Mouse (Mus musculus) retina, postnatal 1 day (tissue): ENCODE data around the gene Trpm4.
A peak's percentile ranks its signal among the peaks of the same experiment; 100 is the strongest.
"Not testable (repeated sequence)": the region's sequence is repeated elsewhere in the genome, so short reads cannot be mapped to it uniquely, and the experiment has no call there.

Experiments used
- DNase-seq: peaks from one replicate; pipeline ENCODE4 v3.0.0-alpha.2; 2012

Trpm4 gene

DNA sequence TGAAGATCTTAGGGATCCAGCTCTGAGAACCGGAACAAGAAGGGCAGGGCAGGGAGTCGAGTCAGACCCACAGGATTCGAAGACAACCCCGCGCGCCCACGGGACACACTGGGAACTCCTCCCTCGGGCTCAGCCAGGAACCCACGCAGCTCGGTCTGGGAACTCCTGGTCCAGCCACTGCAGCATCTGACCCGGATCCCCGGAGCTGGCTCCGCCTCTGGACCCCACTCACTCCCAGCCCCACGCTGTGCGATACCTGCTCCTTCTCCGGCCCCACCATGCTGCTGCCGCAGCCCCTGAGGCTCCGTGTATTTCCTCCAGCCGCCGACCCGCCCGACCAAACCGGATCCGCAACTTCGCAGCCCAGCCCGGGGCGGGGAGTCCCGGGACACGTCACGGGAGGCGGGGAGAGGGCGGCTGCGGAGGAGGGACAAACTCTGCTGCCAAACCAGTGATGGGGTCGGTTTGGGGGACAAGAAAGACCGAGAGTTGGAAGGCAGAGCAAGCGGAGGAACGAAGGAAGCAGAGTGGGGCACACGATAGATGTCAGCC lies at the start of gene Trpm4:
Trpm4 (minus strand) TSS at position 350 of the 552 bp plus-strand sequence.
- peak; percentile 88 for DNase-seq

DNA sequence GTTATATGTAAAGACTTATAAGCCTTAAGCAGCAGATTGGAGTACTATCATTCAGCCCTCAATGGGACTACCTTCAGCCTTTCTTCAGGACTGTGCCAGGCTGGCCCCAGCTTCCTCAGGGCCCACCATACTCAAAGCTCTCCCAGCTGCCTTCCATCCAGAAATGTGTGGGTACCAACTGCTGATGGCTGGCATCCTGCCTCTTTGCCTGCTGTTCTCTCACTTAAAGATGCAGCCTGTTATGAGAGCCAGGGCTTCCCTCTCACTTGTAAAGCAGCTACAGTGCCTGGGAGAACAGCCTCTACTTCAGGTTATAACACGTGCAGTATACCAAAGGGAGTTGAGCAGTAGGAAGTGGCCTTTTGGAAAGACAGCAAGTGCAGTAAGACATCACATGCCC lies 42.5 kb upstream of the Trpm4 start:
- no peak for DNase-seq

DNA sequence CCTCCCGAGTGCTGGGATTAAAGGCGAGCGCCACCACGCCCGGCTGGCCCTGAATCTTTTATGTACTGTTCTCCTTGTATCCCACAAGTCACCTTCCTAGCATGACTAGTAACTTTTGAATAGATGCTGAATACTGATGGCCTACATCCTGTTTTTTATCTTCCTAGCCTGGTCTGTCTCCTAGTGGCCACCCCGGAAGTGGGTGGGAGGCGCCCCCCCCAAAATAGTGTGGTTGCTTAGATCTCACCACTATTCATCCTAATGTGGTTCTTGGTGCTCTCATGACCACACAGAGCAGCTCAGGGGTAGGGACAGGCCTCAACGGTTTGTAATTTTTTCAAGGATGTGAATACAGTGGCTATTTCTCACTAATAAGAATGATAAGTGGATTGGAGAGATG lies 41.0 kb upstream of the Trpm4 start:
- no peak for DNase-seq

DNA sequence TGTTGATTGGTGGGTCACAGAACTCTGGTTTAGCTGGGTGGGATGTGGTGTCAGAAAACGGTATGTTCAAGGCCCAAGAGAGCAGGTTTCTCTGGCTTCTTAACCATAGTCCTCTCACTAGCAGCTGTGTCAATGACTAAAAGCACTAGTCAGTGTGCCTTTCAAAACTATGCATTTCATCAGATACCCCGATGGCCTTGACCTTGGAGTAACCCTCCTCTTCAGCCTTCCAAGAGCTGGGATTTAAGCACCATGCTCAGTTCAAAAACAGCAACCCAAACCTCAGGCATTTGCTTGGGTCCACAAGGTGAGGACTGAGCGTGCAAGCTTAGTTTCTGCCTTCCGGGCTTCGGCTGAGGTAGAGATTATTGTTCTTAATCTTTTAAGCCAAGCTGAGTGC lies 38.8 kb upstream of the Trpm4 start:
- DNase-seq, result no peak

DNA sequence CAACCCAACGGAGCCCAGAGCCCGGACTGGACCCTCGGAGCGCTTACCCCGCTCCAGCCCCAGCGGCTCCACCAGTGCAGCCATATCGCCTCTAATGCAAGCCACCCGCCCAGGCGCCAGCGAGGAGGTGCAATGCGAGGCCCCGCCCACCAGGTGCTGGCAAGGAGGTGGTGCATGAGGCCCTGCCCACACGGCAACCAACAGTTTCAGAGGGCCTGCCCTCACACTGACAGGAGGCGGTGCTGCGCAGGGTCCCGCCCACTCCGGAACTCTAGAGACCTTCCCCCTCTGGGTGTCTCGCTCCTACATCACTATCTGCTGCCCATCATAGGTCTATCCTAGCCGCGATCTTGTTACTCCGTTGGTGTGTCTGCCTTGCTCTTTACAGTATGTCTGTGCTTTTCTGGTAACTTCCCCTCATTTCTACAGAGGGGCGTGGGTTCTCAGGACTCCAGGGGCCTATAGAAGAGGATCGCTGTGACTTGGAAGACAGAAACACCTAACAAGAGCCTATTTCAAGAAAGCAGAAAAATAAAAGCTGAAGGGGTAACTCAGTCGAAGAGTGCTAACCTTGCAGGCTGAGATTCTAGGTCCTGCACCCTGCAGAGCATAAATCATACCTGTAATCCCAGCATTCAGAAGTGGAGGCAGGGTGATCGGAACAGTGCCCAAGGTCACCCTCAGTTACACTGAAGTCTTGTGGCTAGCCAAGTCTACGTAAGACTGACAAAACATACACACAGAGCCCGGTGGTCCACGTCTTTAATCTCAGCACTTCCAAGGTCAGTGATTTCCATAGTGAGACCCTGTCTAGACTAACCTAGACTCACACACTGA lies 37.1 kb upstream of the Trpm4 start, which contains the start of gene Lin7b:
Lin7b (minus strand) TSS at position 109 of the 837 bp plus-strand sequence.
- peak; percentile 93 for DNase-seq

DNA sequence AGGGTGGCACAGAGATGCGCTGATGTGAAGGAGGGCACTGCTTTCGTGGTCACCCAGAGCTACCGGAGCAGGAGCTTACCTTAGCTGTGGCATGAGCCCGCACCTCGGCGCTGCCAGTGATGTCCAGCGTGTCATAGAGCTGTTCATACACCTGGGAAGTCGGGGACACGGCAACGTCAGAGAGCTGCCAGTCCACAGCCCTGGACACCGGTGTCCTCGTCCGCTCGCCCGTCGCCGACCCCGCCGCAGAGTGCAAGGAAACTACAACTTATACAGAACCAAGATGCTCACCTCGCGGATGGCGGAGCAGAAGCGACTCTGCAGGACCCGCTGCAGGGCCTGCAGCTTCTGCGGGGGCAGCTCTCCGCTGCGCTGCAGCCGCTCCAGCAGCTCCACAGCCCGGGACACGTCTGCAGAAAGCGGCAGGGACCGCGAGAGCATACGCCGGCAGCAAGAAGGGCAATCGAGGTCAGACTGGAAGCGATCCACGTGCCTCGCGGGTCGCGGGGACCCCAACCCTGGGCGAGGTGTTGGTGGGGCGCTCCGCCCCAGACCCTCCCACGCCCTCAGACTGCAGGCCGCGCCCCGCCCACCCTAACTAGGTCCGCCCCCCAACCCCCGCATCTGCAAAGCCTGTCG lies 36.4 kb upstream of the Trpm4 start:
- no peak for DNase-seq

DNA sequence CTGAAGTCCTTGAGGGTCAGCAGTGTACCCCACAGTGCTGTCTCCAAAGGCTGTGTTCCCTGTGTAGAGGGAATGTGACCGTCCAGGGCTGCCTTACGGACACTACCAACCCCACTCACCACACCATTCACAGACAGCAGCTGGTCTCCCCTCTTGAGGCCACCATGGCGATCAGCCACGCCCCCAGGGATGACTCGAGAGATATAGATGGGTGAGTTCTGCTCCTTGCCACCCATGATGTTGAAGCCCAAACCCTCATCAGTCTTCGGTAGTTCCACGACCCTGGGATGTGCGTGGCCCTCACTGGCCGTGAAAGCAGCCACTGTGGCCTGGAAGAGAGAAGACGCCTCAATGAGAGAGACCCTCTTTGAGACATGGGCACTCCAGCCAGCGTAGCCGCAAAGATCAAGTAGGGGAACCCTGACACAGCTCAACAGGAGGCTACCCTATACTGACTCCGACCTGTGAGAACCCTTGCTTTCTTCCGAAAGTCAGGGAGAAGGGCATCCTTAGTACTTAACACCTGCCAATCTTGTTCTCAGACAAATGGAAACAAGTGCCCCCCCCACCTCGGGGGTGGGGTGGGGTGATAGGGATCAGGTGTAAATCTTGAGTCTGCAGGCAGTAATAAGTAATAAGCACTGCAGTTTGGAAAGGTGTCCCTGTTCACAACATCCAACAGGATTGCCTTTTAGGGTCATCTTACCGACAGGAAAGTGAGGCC lies 35.6 kb upstream of the Trpm4 start:
- DNase-seq, result no peak

DNA sequence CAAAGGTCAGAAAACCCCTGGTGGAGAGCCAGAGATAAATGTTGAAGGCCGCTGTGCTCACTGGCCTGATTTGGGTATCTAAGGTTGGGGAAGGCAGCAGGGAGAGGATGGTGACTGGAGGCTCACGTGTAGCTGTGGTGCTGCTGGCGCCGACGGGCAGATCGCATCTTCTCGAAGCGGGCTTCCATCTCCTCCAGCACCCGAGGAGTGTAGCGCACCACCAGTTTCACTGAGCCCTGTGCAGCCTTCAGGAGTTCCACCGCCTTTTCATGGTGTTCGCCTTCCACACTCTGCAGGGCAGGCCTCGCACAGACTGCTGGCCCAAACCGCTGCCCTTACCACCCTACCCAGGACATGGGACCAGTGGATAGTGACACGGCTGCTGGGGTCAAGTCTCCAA lies 34.6 kb upstream of the Trpm4 start:
- DNase-seq, result no peak

DNA sequence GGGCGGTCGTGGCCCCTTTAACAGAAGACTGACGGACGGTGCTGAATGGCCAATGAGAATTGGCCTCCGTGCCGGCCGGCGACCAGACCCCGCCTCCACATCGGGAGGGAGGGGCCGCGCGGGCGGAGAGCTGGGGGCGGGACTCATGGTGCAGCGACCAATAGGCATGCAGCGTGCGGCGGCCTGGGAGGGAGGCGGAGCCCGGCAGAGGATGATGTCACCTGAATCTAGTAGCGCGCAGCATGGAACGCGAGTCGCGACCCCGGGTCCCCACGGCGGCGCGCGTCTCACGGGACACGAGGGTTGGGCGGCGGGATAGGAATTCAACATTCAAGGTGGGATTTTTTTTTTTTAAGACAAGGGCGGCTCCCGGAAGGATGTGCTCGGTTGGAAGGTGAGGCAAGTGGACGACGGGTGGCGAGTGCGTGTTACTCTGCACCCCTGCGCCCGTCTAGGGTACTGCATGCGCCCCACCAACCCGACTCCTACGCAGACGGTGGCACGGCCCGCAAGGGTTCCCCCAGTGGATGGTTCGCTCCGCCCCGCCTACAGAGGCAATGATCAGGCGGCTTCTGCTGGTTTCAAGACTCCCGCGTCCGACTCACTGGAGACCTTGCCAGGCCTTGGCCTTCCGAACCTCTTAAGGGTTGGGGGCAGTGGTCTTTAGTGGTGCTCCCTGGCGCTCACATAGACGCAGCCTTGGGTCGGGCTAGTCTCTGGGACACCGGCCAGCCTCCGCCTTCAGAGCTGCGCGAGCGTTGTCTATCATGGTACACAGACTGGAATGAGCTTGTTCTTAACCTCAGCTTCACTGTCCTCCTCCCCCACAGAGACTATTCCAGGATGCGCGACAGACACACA lies 33.7 kb upstream of the Trpm4 start:
- peak; percentile 98 for DNase-seq

DNA sequence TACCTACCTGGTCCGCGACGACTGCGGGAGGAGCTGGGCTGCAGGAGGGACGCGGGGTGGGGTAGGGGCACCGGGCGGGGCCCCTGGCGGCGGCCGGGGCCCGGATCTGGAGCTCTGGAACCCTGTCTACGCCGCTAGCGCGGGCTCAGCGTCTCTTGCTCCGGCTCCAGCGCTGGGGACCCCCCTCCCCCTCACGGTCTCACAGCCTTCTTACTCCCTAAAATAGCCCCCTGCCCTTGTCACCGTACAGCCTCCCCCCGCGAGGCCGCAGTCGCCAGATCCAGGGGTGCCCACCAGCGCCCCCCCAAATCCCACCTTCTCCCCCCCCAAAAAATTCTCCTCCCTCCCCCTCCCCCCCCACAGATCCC lies 33.1 kb upstream of the Trpm4 start, which contains the start of gene Ppfia3:
Ppfia3 (minus strand) TSS at position 368 of the 368 bp plus-strand sequence.
- DNase-seq, result no peak

DNA sequence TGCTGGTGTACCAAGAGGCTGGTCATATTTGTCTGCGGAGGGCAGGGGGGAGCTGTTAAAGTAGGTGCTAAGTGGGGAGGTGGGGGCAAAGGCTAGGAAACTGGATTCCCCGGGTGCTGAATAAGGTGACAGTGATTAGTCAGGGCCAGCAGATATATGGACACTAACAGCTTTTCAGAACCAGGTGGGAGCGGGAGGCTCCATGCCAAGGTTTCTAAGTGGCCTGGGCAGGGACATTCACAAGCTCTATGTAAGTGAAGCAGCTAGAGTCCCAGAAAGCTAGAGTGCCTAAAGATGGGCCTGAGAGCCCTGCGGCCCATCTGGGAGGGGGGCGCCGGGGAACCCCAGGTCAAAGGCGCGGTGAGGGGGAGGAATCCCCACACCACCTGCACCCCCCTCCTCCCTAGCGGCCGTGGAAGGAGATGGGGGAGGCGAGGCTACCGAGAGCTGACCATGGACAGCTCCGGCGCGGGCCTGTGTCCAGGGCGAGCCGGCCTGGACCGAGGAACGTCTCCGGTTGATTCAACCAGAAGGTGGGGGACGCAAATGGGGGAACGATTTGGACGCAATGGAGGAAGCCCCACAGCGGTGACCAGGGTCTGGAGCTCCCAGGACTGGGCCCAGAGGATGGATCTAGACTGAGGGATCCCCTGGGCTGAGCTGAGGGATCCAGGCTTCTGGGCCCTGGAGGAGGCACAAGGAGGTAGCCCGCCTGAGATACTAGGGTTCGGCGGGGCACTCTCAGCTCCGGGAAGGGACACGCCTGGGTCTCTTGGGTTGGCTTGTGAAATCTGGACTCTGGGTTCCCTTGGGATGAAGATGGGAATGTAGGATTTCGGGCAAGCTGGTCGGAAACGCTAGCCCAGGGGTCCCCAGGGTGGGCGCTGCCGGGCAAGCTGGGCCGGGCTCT lies 32.4 kb upstream of the Trpm4 start:
- peak; percentile 53 for DNase-seq

DNA sequence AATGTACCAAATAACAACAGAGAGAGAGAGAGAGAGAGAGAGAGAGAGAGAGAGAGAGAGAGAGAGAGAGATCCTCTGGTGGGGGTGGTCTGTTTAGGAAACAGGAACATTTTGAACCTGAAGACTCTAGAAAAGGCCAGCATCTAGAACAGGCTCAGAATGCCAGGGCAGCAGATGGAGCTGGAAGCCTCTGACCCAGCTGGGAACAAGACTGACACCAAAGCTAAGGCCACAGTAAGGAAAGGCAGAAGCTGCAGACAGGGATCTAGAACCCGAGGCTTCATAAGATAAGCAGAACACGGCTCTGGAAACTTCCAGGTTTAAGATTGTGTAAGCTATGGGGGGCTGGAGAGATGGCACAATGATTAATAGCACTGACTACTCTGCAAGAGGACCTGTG lies 30.4 kb upstream of the Trpm4 start:
- no peak for DNase-seq

DNA sequence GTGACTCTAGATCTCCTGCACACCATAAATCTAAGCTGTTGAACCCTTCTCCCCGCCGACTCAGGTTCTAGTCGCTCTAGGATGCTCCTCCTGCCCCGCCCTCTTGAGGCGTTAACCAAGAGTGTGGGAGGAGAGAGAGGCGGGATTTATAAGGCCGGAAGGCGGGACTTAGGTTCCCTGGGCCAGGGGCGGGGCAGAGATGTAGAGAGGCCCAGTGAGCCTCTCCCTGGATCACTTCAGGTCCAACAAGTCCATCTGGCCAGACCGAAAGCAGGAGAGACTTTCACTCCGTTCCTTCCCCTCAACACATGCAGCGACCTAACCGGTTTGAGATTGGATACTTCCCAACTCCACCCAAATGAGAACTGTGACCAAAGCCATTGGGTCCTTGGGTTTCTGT lies 29.2 kb upstream of the Trpm4 start:
- peak; percentile 83 for DNase-seq

DNA sequence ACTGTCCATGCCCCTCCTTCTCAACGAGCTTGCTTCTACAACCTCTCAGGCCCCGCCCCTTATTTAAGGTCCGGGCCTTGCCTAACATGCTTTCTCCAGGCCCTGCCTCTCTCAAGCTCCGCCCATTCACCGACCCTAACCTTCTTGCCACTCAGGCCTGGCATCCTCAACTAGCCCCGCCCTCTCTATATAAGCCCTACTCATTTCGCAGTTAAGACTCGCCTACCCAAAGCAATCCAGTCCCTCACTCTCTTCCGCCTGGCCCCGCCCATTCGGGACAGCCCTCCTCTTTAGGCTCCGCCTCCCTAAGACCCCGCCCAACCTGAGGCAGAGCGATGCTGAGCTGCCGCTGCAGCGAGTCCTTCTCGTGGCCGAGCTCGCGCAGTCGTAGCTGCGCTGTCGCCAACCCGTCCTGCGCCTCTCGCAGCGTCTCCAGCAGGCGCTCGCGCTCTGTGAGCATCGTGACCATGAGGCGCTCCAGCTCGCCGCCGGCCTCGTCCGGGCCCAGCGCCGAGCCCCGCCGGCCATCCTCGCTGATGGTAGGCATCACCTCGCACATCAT lies 27.7 kb upstream of the Trpm4 start:
- DNase-seq, result peak; percentile 95

DNA sequence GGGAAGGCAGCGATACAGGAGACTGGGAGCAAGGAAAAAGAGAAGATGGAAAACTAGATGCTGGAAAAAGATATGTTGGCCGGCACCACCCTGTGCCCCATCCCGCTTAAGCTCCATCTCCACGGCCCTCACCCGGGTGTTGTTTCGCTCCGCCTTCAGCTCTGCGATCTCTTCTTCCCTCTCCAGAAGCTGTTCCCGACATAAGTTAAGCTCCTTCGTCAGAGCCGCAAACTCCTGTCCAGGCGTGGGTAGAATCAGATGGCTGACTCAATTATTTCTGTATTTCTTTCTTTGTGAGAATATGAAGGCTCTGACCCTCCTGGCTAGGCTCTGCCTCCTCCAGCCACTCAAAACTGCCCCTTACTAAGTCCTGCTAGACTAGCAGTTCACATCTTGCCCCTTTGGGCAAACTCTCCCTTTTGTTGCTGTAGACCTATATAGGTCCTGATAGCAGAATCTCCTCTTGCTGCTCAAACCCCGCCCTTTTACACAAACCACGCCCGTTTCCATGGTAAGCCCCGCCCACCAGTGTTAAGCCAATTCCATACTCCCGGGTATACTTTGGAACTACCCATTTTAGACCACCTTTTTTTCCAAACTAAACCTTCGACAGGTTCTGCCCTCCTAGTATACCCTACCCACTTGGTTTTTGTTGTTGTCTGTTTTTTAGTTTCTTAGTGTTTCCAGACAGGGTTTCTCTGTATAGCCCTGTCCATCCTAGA lies 27.0 kb upstream of the Trpm4 start:
- no peak for DNase-seq

DNA sequence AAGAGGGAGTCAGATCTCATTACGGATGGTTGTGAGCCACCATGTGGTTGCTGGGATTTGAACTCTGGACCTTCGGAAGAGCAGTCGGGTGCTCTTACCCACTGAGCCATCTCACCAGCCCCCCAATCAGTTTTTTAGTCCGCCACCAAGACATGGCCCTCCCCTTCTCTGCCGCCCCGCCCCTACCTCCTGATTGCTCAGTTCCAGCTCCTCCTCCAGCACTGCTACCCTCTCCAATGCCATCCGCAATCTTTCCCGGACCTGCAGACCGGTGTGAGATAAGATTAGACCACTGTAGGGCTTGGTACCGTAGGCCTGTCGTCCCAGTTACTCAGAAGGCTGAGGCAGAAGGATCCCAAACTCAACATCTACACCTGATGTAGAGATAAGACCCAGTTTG lies 25.5 kb upstream of the Trpm4 start:
- not testable (repeated sequence) for DNase-seq

DNA sequence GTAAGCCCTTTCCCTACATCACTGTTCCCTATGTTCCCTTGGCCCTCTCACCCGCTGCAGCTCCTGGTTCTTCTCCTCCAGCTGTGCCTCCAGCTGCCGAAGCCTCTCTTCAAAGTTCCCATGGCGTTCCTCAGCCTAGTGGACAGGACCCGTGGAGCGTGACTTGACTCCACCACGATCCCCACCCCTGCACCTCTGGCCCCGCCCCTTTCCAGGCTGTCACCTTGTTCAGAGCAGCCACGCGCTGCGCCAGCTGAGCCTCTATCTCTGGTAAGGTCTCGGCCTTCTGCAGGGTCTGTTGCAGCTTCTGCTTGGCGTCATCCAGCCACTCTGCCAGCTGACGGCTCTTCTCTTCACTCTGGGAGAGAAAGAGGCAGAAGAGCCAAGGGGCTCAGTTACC lies 22.5 kb upstream of the Trpm4 start:
- DNase-seq, result no peak

DNA sequence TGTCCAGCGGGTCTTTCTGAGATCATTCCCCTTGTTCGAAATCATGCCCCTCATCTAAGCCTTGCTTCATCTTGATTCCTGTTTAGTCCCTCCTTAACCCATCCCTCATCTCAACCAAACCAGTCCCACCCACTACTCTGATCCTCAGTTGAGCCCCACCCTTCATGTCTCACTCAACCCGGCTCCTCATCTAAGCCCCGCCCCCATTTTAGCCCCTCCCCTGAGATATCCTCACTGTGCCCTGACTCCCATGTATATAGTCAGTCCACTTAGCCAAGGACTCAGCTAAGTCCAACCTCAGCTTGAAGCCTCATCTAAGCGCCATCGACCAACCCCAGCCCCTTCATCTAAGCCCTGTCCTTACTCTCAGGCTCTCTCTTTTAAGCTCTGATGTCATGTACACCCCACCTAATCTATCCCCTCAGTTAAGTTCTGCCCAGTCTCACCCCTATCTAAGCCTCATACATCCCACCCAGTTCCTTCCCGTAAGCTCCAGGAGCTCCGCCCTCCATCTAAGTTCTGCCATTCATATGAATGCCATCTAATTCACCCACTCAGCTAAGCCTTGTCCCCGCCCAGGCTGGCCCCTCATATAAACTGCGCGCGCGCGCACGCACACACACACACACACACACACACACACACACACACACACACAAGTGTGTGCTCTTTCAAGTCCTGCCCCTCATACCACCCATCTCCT lies 21.9 kb upstream of the Trpm4 start:
- DNase-seq, result no peak

DNA sequence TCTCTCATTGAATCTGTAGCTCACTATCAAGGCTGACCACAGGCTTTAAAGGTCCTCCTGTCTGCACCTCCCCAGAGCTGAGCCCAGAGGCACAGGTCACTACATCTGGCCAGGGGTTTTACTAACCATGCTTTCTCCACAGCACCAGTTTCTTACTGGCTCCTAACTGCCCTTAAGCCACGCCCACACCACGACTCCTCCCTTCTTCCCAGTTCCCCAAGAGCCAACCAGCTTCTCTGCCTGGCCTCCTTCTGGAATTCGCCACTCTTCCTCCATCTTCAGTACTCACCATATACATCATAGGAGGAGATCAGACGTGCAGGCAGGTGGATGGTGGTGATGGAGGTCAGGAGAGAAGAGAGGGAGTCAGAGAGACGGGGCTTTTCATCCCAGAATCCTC lies 19.5 kb upstream of the Trpm4 start:
- no peak for DNase-seq

DNA sequence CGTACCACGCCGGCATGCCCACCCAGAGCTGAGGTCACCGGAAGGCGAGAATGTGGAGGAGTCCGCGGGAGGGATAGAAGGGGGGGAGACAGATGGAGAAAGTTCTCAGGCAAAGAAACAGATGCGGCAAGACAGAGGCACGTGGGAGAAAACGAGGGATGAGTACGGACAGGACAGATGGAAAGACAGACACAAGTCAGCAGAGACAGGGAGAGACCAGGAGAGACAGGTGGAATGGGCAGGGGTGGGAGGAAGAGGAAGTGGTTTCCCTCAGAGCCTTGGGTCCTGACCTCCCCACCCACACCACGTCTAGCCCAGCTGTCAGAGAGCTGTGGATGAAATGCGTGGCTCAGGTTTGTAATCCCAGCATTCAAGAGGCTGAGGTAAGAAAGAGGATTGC lies 13.3 kb upstream of the Trpm4 start:
- no peak for DNase-seq
